Mouse (Mus musculus) CH12.LX (cell line): ENCODE data around the gene Fam243. TPM values are rescaled to one million over a fixed set of nuclear protein-coding genes. Genes with fewer than 3 reads are reported as not detected.

ENCODE experiments used
- DNase-seq: peaks from one replicate; pipeline ENCODE4 v3.0.0-alpha.2; 2013; ENCODE audit errors: extremely low read depth
- H3K27ac ChIP-seq: 2 replicates; pipeline ENCODE4 v1.5.1; 2012; ENCODE audit warnings: low read depth, mild to moderate bottlenecking, control low read depth, moderate library complexity; ENCODE audit not compliant: insufficient read depth
- H3K27me3 ChIP-seq: replicated peaks from 2 replicates; pipeline ENCODE3; 2012; ENCODE audit warnings: inconsistent platforms
- H3K36me3 ChIP-seq, 2 experiments: replicated peaks in 1 of 2; 2 replicates each; pipeline versions ENCODE3 to v1.6.1; 2012; ENCODE audit warnings: inconsistent platforms in 1 of 2, low read length in 1 of 2, mild to moderate bottlenecking in 1 of 2, mixed read lengths in 1 of 2, moderate library complexity in 1 of 2; ENCODE audit not compliant: control insufficient read depth in 1 of 2, insufficient read depth in 1 of 2
- H3K4me1 ChIP-seq, 2 experiments: 2 replicates each; pipeline ENCODE4 v1.6.1; 2012; ENCODE audit warnings: inconsistent platforms in 1 of 2, moderate library complexity in 1 of 2; ENCODE audit not compliant: insufficient read depth in 2 of 2, control insufficient read depth in 1 of 2
- H3K4me2 ChIP-seq: 2 replicates; pipeline ENCODE4 v1.6.1; 2012; ENCODE audit warnings: low read depth, mild to moderate bottlenecking, control low read depth; ENCODE audit not compliant: poor library complexity, insufficient read depth, severe bottlenecking
- H3K4me3 ChIP-seq, 3 experiments: fragments of 150-350 bp in 1 of 3; sonication (generic) in 1 of 3; replicated peaks in 1 of 3; 2 replicates each; pipeline versions ENCODE3 to v1.5.1; 2011 to 2012; ENCODE audit warnings: low read depth in 2 of 3, low read length in 2 of 3, mild to moderate bottlenecking in 2 of 3, moderate library complexity in 2 of 3, control low read depth in 1 of 3, improper control_type of control experiment in 1 of 3, inconsistent platforms in 1 of 3, mixed read lengths in 1 of 3; ENCODE audit not compliant: poor library complexity in 1 of 3
- H3K79me2 ChIP-seq: replicated peaks from 2 replicates; pipeline ENCODE4 v1.6.1; 2012; ENCODE audit warnings: mild to moderate bottlenecking, moderate library complexity; ENCODE audit not compliant: control insufficient read depth, poor library complexity, insufficient read depth, severe bottlenecking; ENCODE audit errors: extremely low read depth
- H3K9ac ChIP-seq: 2 replicates; pipeline ENCODE4 v1.6.1; 2012; ENCODE audit warnings: low read depth, mild to moderate bottlenecking, control low read depth, moderate library complexity; ENCODE audit not compliant: insufficient read depth
- H3K9me3 ChIP-seq: replicated peaks from 2 replicates; pipeline ENCODE3; 2012; ENCODE audit warnings: low read length, inconsistent platforms, mixed read lengths
- CHD1 ChIP-seq: IDR thresholded peaks from 2 replicates; pipeline ENCODE4 v1.6.1; 2012; ENCODE audit warnings: low read depth, low read length, improper control_type of control experiment, inconsistent platforms
- CHD2 ChIP-seq: IDR thresholded peaks from 2 replicates; pipeline ENCODE4 v1.6.1; 2011; ENCODE audit warnings: low read length, improper control_type of control experiment
- EP300 ChIP-seq: IDR thresholded peaks from 2 replicates; pipeline ENCODE4 v1.6.1; 2011; ENCODE audit warnings: low read length, improper control_type of control experiment
- ETS1 ChIP-seq: conservative IDR thresholded peaks from 2 replicates; pipeline ENCODE4 v1.6.1; 2012; ENCODE audit warnings: low read depth, mild to moderate bottlenecking, inconsistent platforms, low read length, improper control_type of control experiment, moderate library complexity
- GABPA ChIP-seq: IDR thresholded peaks from 2 replicates; pipeline ENCODE4 v1.6.1; 2012; ENCODE audit warnings: low read depth, low read length, improper control_type of control experiment, inconsistent platforms; ENCODE audit not compliant: insufficient replicate concordance
- HCFC1 ChIP-seq: IDR thresholded peaks from 2 replicates; pipeline ENCODE4 v1.6.1; 2012; ENCODE audit warnings: low read depth, mild to moderate bottlenecking, inconsistent platforms, low read length, improper control_type of control experiment
- IRF4 ChIP-seq: IDR thresholded peaks from 2 replicates; pipeline ENCODE4 v1.6.1; 2014; ENCODE audit warnings: low read depth, mild to moderate bottlenecking, inconsistent platforms, low read length, improper control_type of control experiment
- JUN ChIP-seq: IDR thresholded peaks from 2 replicates; pipeline ENCODE4 v1.6.1; 2011; ENCODE audit warnings: low read depth, mild to moderate bottlenecking, low read length, improper control_type of control experiment, moderate library complexity; ENCODE audit not compliant: insufficient read depth
- JUND ChIP-seq: conservative IDR thresholded peaks from 2 replicates; pipeline ENCODE4 v1.6.1; 2011; ENCODE audit warnings: low read depth, low read length, improper control_type of control experiment
- KAT2A ChIP-seq: IDR thresholded peaks from 2 replicates; pipeline ENCODE4 v1.6.1; 2012; ENCODE audit warnings: low read length, improper control_type of control experiment, inconsistent platforms; ENCODE audit not compliant: insufficient replicate concordance
- MAFK ChIP-seq: IDR thresholded peaks from 2 replicates; pipeline ENCODE4 v1.6.1; 2011; ENCODE audit warnings: low read length, improper control_type of control experiment; ENCODE audit not compliant: insufficient replicate concordance
- MAX ChIP-seq: IDR thresholded peaks from 2 replicates; pipeline ENCODE4 v1.6.1; 2011; ENCODE audit warnings: low read length, improper control_type of control experiment
- MXI1 ChIP-seq: IDR thresholded peaks from 2 replicates; pipeline ENCODE4 v1.6.1; 2011; ENCODE audit warnings: mild to moderate bottlenecking, low read depth, low read length, improper control_type of control experiment
- MYC ChIP-seq: IDR thresholded peaks from 2 replicates; pipeline ENCODE4 v1.6.1; 2011; ENCODE audit warnings: low read depth, mild to moderate bottlenecking, improper control_type of control experiment, low read length
- NELFE ChIP-seq: IDR thresholded peaks from 2 replicates; pipeline ENCODE4 v1.6.1; 2011; ENCODE audit warnings: low read depth, low read length, improper control_type of control experiment
- NRF1 ChIP-seq: IDR thresholded peaks from 2 replicates; pipeline ENCODE4 v1.6.1; 2014; ENCODE audit warnings: low read depth, mild to moderate bottlenecking, inconsistent platforms, low read length, improper control_type of control experiment, moderate library complexity
- PAX5 ChIP-seq: IDR thresholded peaks from 2 replicates; pipeline ENCODE4 v1.6.1; 2012; ENCODE audit warnings: low read length, inconsistent platforms, mixed read lengths
- POLR2A ChIP-seq: IDR thresholded peaks from 2 replicates; pipeline ENCODE4 v1.6.1; 2011; ENCODE audit warnings: low read depth, mild to moderate bottlenecking, improper control_type of control experiment, low read length
- POLR2AphosphoS2 ChIP-seq: IDR thresholded peaks from 2 replicates; pipeline ENCODE4 v1.6.1; 2011; ENCODE audit warnings: low read depth, low read length, improper control_type of control experiment
- RAD21 ChIP-seq: IDR thresholded peaks from 2 replicates; pipeline ENCODE4 v1.6.1; 2011; ENCODE audit warnings: low read depth, mild to moderate bottlenecking, low read length, improper control_type of control experiment, moderate library complexity
- SIN3A ChIP-seq: IDR thresholded peaks from 2 replicates; pipeline ENCODE4 v1.6.1; 2012; ENCODE audit warnings: low read length, improper control_type of control experiment, inconsistent platforms
- SMC3 ChIP-seq: IDR thresholded peaks from 2 replicates; pipeline ENCODE4 v1.6.1; 2011; ENCODE audit warnings: low read depth, low read length, improper control_type of control experiment
- TBP ChIP-seq: conservative IDR thresholded peaks from 2 replicates; pipeline ENCODE4 v1.6.1; 2011; ENCODE audit warnings: low read depth, low read length, improper control_type of control experiment
- TCF12 ChIP-seq: IDR thresholded peaks from 2 replicates; pipeline ENCODE4 v1.6.1; 2014; ENCODE audit warnings: low read depth, mild to moderate bottlenecking, inconsistent platforms, low read length, improper control_type of control experiment
- USF1 ChIP-seq: IDR thresholded peaks from 2 replicates; pipeline ENCODE4 v1.6.1; 2014; ENCODE audit warnings: low read depth, mild to moderate bottlenecking, inconsistent platforms, low read length, improper control_type of control experiment
- USF2 ChIP-seq: conservative IDR thresholded peaks from 2 replicates; pipeline ENCODE4 v1.6.1; 2011; ENCODE audit warnings: low read depth, low read length, improper control_type of control experiment
- ZC3H11A ChIP-seq: IDR thresholded peaks from 2 replicates; pipeline ENCODE4 v1.6.1; 2012; ENCODE audit warnings: low read depth, mild to moderate bottlenecking, inconsistent platforms, low read length, improper control_type of control experiment
- ZKSCAN1 ChIP-seq: IDR thresholded peaks from 2 replicates; pipeline ENCODE4 v1.6.1; 2012; ENCODE audit warnings: low read depth, inconsistent platforms, low read length, improper control_type of control experiment, borderline replicate concordance
- dilution Hi-C: fragments of 300-500 bp; cut with MboI; formaldehyde crosslinking; loops from 2 replicates; pipeline ENCODE4 v1.14.3; 2020; ENCODE audit warnings: low sequenced_read_pairs; ENCODE audit not compliant: extremely low pct_unique_long_range_greater_than_20kb, extremely low pct_ligation_motif_present
- in situ Hi-C: fragments of 300-500 bp; cut with MboI; formaldehyde crosslinking; loops from 3 replicates; pipeline ENCODE4 v1.14.3; 2019; ENCODE audit warnings: low sequenced_read_pairs, low pct_ligation_motif_present, low pct_unique_long_range_greater_than_20kb, mixed read lengths
- polyA plus RNA-seq: library from polyadenylated mRNA; unstranded; fragments of >175 nt; gene quantifications from 2 replicates; pipeline ENCODE4 v1.2.1, GENCODE M21; 2012; ENCODE audit warnings: low read depth; ENCODE audit not compliant: insufficient read length
- total RNA-seq, 2 experiments: library from RNA; depleted of rRNA; stranded (reverse); fragments of 300-350 nt in 1 of 2; fragments of >200 nt in 1 of 2; gene quantifications; 2 replicates each; pipeline ENCODE4 v1.2.3; 2012 to 2014

The Fam243 gene
- total and polyA plus RNA-seq, 3 experiments, result not detected

DNA sequence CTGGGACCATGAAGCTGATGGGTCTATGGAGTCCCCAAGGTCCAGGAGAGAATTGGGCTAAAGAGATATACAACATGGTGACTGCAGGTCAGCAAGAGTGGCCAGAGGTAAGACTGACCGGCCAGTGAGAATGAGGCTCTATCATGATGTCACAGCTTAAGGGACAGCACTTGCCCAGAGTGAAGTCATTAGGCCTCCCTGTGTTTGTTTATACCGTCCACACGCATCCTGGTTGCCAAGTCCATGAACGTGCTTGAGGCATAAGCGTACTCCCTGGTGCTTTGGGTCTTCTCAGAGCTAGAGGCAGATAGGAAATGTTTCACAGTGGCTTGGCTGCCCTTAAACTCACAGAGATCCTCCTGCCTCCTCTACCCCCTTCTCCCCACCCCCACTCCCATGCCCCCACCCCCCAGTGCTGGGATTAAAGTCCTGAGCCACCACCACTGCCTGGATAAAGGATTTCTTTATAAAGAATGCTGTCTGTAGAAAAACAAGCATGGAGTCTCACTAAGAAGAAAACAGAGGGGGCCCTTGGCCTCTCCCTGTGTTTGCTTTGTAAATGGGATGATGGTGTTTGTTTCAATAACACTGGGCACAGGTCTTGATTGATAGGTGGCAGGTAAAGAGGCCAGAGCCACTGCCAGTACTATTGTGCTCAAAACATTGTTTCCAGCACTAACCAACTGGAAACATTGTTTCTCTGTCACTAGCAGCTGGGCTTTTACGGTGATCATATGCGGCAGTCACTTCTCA, 3.2 kb upstream of the Fam243 start:
- peaks cover 2 to 15% of the 10 kb centered on the region in 2 experiments; a peak in 3 of 4 replicates for H3K4me1 ChIP-seq
- no peaks in the 10 kb centered on the region for H3K79me2 ChIP-seq
- no peak overlapping the region for H3K27ac ChIP-seq
- TF ChIP-seq ZKSCAN1 (no peak), NELFE (no peak), POLR2AphosphoS2 (no peak), ETS1 (no peak), SMC3 (no peak), MXI1 (no peak), MAFK (no peak), MYC (no peak), ZC3H11A (no peak), TCF12 (no peak), POLR2A (no peak), TBP (no peak), HCFC1 (no peak), IRF4 (no peak), USF2 (no peak), NRF1 (no peak), USF1 (no peak), CHD1 (no peak), EP300 (no peak)
- TF ChIP-seq, all 38 proteins: peak for 0
- Histone ChIP-seq H3K27me3 (no peaks in the 10 kb centered on the region), H3K36me3 (no peaks in the 10 kb centered on the region), H3K4me2 (no peak overlapping the region), H3K9ac (no peak overlapping the region), H3K9me3 (no peaks in the 10 kb centered on the region), H3K4me3 (no peak overlapping the region)
- in situ Hi-C loops (loop anchor here (5.0 kb wide), 1 partner anchor 133 kb away; no protein-coding TSS in a partner anchor), dilution Hi-C loops (no loop called here)
- no peak for DNase-seq

DNA sequence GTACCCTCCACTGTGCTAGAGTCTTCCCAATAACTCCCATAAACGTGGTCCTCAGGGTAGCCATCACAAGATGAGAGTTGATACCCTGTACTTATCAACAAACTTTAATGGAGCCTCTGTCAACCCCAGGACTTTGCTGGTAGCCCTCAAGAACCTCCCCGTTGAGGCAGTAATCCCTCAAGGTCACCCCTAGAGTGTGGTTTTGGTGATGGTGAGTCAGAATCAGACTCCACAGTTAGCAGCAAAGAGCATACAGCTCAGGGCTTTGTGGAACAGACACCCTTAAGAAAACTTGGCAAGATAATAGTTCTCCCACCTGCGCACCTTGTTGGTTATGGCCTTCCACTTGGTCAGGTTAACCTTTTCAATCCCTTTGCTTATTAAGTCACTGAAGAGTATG, 880 bp downstream of the Fam243 start:
- H3K9me3 ChIP-seq, result peaks cover 10% of the 10 kb centered on the region
- H3K27me3 ChIP-seq, result no peaks in the 10 kb centered on the region
- in situ Hi-C loops (no loop called here), dilution Hi-C loops (no loop called here)
- H3K27ac ChIP-seq, result no peak overlapping the region
- no peaks in the 10 kb centered on the region for H3K79me2 ChIP-seq
- no peak for DNase-seq
- H3K9ac ChIP-seq, result no peak overlapping the region
- no peak for TF ChIP-seq ETS1
- TF ChIP-seq JUND, result no peak
- no peak for TF ChIP-seq JUN
- no peak for TF ChIP-seq RAD21
- no peak for TF ChIP-seq NRF1
- no peak for TF ChIP-seq GABPA
- TF ChIP-seq HCFC1, result no peak
- TF ChIP-seq KAT2A, result no peak
- no peak for TF ChIP-seq MAX
- no peak for TF ChIP-seq CHD2
- no peak for TF ChIP-seq TBP
- no peak for TF ChIP-seq PAX5
- no peak for TF ChIP-seq TCF12
- TF ChIP-seq NELFE, result no peak
- TF ChIP-seq SIN3A, result no peak
- TF ChIP-seq MXI1, result no peak
- peaks cover 20 to 38% of the 10 kb centered on the region in 2 experiments for H3K4me1 ChIP-seq
- peaks cover 0 to 5% of the 10 kb centered on the region in 2 experiments for H3K36me3 ChIP-seq
- no peak overlapping the region for H3K4me3 ChIP-seq
- H3K4me2 ChIP-seq, result no peak overlapping the region
